Mouse (Mus musculus) neural tube, embryonic 12.5 days (tissue): ENCODE measurements around the gene Rhobtb1. TPM values are rescaled to one million over a fixed set of nuclear protein-coding genes. Genes with fewer than 3 reads are reported as not detected.

Source experiments
- ATAC-seq: fragments of 200-750 bp; cut with Nextera tagmentation; 2 replicates; pipeline ENCODE4 v1.8.0; 2017; ENCODE audit warnings: low read depth, mild to moderate bottlenecking, moderate TSS enrichment, moderate library complexity; ENCODE audit not compliant: low FRiP score
- H3K27ac ChIP-seq: fragments of 300-500 bp; sonication (generic); 2 replicates; pipeline ENCODE4 v1.5.1; 2016
- H3K27me3 ChIP-seq: fragments of 300-500 bp; sonication (generic); replicated peaks from 2 replicates; pipeline ENCODE4 v1.6.1; 2016; ENCODE audit warnings: mild to moderate bottlenecking
- H3K36me3 ChIP-seq: fragments of 300-500 bp; sonication (generic); 2 replicates; pipeline ENCODE4 v1.6.1; 2016; ENCODE audit warnings: mild to moderate bottlenecking
- H3K4me1 ChIP-seq: fragments of 300-500 bp; sonication (generic); 2 replicates; pipeline ENCODE4 v1.6.1; 2016
- H3K4me2 ChIP-seq: fragments of 300-500 bp; sonication (generic); replicated peaks from 2 replicates; pipeline ENCODE4 v1.6.1; 2016; ENCODE audit warnings: mild to moderate bottlenecking
- H3K4me3 ChIP-seq: fragments of 300-500 bp; sonication (generic); 2 replicates; pipeline ENCODE4 v1.5.1; 2016
- H3K9ac ChIP-seq: fragments of 300-500 bp; sonication (generic); 2 replicates; pipeline ENCODE4 v1.6.1; 2016; ENCODE audit warnings: mild to moderate bottlenecking
- H3K9me3 ChIP-seq: fragments of 300-500 bp; sonication (generic); 2 replicates; pipeline ENCODE4 v1.6.1; 2016; ENCODE audit warnings: mild to moderate bottlenecking
- WGBS: fragments of 180-500 bp; shearing (Covaris S2); methylation state at CpG from one replicate; pipeline ENCODE4 v1.1.7; 2016; 5-methylcytosine and 5-hydroxymethylcytosine counted together
- polyA plus RNA-seq: library from polyadenylated mRNA; unstranded; fragments of >200 nt; fragmentation: Nextera tagmentation; extraction: Ambion mirVana; gene quantifications from 2 replicates; pipeline ENCODE4 v1.2.1, GENCODE M21; 2016

The Rhobtb1 gene
- polyA plus RNA-seq, 1 experiment from 2014 or later, result 16.0 TPM

GRCm38 (mm10) chr10:69304819-69305218 lies 153.6 kb downstream of the Rhobtb1 start:
- H3K9ac ChIP-seq, result no peak overlapping the region
- no peaks in the 10 kb centered on the region for H3K4me1 ChIP-seq
- no peaks in the 10 kb centered on the region for H3K9me3 ChIP-seq
- no peak overlapping the region for H3K4me3 ChIP-seq
- no peaks in the 10 kb centered on the region for H3K36me3 ChIP-seq
- no peak for ATAC-seq
- H3K27ac ChIP-seq, result no peak overlapping the region
- 83% methylated on average over 3 of the region's 3 CpGs for WGBS
- no peaks in the 10 kb centered on the region for H3K27me3 ChIP-seq
- no peak overlapping the region for H3K4me2 ChIP-seq

GRCm38 (mm10) chr10:69305600-69305999 lies 154.4 kb downstream of the Rhobtb1 start:
- no peak overlapping the region for H3K9ac ChIP-seq

GRCm38 (mm10) chr10:69306205-69306604 lies 155.0 kb downstream of the Rhobtb1 start:
- no peak overlapping the region for H3K9ac ChIP-seq
- H3K27ac ChIP-seq, result no peak overlapping the region
- no peaks in the 10 kb centered on the region for H3K36me3 ChIP-seq
- no peak overlapping the region for H3K4me2 ChIP-seq
- H3K9me3 ChIP-seq, result no peaks in the 10 kb centered on the region
- H3K4me3 ChIP-seq, result no peak overlapping the region
- ATAC-seq, result no peak
- no peaks in the 10 kb centered on the region for H3K4me1 ChIP-seq
- H3K27me3 ChIP-seq, result no peaks in the 10 kb centered on the region
- 65% methylated on average over 14 of the region's 14 CpGs for WGBS

More at GRCm38 (mm10) chr10:69305600-69305999, 154.4 kb downstream of the Rhobtb1 start:
- Histone ChIP-seq H3K4me2 (no peak overlapping the region), H3K4me3 (no peak overlapping the region), H3K27me3 (no peaks in the 10 kb centered on the region), H3K4me1 (no peaks in the 10 kb centered on the region), H3K27ac (no peak overlapping the region), H3K36me3 (no peaks in the 10 kb centered on the region), H3K9me3 (no peaks in the 10 kb centered on the region)
- WGBS, result 34% methylated on average over 7 of the region's 7 CpGs
- no peak for ATAC-seq

DNA sequence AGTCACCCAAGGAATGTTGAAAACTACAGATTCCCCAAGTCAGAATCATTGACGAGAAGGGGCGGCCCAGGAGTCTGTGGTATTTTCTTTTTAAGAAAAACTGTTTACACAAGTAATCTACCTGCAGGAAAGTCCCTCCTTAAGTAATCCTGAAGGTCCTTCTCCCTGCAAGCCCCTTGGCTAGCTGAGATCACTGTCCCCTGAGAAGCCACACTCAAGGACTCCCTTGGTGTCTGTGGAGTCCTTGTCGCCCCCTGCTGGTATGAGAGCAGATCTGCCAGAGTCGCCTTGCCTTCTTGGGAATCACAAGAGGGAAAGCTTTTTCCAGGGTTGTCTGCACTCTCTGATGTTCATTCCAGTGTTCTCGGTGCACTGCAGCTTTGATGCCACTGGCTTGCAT lies 155.8 kb downstream of the Rhobtb1 start:
- Histone ChIP-seq H3K36me3 (no peaks in the 10 kb centered on the region), H3K9me3 (no peaks in the 10 kb centered on the region), H3K4me3 (no peak overlapping the region), H3K27me3 (no peaks in the 10 kb centered on the region), H3K4me1 (no peaks in the 10 kb centered on the region), H3K4me2 (no peak overlapping the region), H3K27ac (no peak overlapping the region), H3K9ac (no peak overlapping the region)
- WGBS, result 55% methylated on average over 5 of the region's 5 CpGs
- no peak for ATAC-seq

DNA sequence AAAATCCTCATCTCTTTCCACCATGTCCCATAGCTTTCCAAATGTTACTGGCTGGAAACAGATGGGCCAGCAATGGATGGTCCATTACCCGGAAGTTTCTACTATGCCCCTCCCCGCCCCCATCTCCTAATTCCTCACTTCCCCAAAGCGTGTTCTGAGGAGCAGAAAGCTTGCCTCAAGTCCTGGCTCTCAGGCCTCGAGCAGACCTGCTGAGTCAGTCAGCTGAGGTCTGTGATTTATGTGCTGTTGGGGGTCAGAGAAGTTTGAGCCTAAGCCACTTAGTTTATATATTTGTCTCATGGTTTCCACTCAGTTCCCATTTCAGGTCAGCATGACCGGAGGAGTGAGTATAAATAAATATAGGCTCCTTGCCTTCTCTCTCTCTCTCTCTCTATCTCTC lies 157.9 kb downstream of the Rhobtb1 start:
- Histone ChIP-seq H3K9me3 (no peaks in the 10 kb centered on the region), H3K4me3 (no peak overlapping the region), H3K27me3 (no peaks in the 10 kb centered on the region), H3K9ac (no peak overlapping the region), H3K4me2 (no peak overlapping the region), H3K36me3 (no peaks in the 10 kb centered on the region), H3K4me1 (no peaks in the 10 kb centered on the region), H3K27ac (no peak overlapping the region)
- WGBS, result 65% methylated on average over 5 of the region's 5 CpGs
- no peak for ATAC-seq

- Histone ChIP-seq H3K4me2 (no peak overlapping the region), H3K9ac (no peak overlapping the region), H3K27me3 (no peaks in the 10 kb centered on the region), H3K4me3 (no peak overlapping the region), H3K4me1 (no peaks in the 10 kb centered on the region), H3K27ac (no peak overlapping the region), H3K9me3 (no peaks in the 10 kb centered on the region), H3K36me3 (no peaks in the 10 kb centered on the region)
- ATAC-seq, result no peak
- WGBS, result 64% methylated on average over 16 of the region's 16 CpGs
Measured at GRCm38 (mm10) chr10:69311867-69312266, 160.6 kb downstream of the Rhobtb1 start.

DNA sequence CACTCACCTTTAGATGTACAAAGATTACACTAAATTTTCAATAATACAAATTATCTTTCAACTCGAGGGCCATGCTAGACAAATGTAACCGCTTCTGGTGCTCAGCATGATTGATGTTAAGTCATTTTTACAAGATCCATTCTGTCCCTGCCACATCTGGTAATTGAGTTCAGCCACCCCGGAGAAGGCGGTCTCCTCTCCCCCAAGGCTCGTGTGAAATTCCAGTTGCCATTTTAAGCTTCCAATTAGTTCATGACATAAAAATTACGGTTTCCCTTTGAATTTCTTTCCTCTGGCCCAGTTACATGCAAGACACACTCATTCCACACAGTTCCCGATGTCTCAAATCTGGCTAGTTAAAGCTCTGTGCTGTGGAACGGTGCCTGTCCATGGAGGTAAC lies 162.7 kb downstream of the Rhobtb1 start:
- WGBS, result 67% methylated on average over 8 of the region's 8 CpGs

DNA sequence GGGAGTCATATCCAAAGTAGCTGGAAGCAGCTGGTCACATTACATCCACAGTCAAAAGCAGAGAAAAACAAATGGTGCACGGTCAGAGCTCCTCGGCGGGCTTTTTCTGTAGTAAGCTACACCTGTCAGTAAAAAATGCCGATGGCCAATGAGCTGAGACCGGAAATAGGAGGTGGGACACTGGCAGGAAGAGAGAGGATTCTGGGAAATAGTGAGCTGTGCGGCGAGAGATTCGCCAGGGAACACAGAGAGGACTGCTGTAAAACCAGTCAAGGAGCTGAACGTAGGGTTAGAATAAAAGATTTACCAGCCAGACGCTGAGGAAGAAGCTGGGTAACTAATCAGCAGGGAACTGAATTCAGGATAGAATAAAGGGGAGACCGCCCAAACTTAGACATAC lies 167.3 kb downstream of the Rhobtb1 start:
- 85% methylated on average over 11 of the region's 11 CpGs for WGBS
- no peaks in the 10 kb centered on the region for H3K4me1 ChIP-seq
- H3K4me2 ChIP-seq, result no peak overlapping the region
- H3K27me3 ChIP-seq, result no peaks in the 10 kb centered on the region
- H3K27ac ChIP-seq, result no peak overlapping the region
- H3K4me3 ChIP-seq, result no peak overlapping the region
- ATAC-seq, result no peak
- no peak overlapping the region for H3K9ac ChIP-seq
- H3K36me3 ChIP-seq, result no peaks in the 10 kb centered on the region
- H3K9me3 ChIP-seq, result no peaks in the 10 kb centered on the region

More for the DNA sequence above, 162.7 kb downstream of the Rhobtb1 start:
- no peak for ATAC-seq
- Histone ChIP-seq H3K27me3 (no peaks in the 10 kb centered on the region), H3K4me3 (no peak overlapping the region), H3K36me3 (no peaks in the 10 kb centered on the region), H3K9ac (no peak overlapping the region), H3K4me1 (no peaks in the 10 kb centered on the region), H3K9me3 (no peaks in the 10 kb centered on the region), H3K27ac (no peak overlapping the region), H3K4me2 (no peak overlapping the region)

DNA sequence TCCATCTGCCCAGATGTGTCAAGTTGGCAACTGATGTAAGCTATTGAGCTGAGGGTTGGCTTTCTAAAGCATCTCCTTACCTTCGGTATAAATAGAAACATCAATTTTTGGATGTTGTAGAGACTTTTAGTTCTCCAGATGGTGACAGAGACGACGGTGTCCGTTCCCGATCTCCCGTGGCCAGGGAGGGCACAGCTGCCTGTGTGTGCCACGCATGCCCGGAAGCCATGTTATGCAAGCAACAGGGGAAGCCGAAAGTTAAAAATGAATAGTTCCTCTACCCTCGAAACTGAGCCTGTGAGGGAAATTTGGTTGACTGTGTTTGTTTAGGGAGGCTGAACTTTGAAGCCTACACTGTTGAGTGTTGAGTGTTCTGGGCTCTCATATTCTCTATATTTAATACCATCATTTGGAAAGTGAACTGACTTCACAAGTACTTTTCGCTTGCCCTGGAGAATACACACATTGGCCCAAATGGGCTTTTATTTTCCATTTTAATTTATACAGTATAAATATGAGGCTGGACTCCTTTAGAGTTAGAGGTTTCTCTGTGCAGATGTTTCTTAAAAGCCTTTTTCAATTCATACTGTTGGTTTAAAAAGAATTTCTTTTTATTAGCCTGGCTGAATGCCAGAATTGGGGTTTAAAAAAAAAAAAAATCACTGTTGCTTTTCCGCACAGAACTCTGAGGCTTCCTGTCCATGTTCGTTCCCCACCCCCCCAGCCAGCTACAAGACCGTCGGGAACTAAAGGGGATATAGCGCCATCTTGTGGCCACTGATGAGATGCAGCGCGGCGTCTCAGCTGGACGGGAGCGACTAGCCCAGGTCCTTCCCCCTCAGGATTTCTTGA lies 169.7 kb downstream of the Rhobtb1 start:
- H3K4me2 ChIP-seq, result no peak overlapping the region
- no peaks in the 10 kb centered on the region for H3K4me1 ChIP-seq
- 46% methylated on average over 21 of the region's 21 CpGs for WGBS
- no peak overlapping the region for H3K9ac ChIP-seq
- no peak overlapping the region for H3K4me3 ChIP-seq
- H3K9me3 ChIP-seq, result no peaks in the 10 kb centered on the region
- H3K36me3 ChIP-seq, result no peaks in the 10 kb centered on the region
- no peaks in the 10 kb centered on the region for H3K27me3 ChIP-seq
- peak; percentile 71 for ATAC-seq
- H3K27ac ChIP-seq, result no peak overlapping the region

DNA sequence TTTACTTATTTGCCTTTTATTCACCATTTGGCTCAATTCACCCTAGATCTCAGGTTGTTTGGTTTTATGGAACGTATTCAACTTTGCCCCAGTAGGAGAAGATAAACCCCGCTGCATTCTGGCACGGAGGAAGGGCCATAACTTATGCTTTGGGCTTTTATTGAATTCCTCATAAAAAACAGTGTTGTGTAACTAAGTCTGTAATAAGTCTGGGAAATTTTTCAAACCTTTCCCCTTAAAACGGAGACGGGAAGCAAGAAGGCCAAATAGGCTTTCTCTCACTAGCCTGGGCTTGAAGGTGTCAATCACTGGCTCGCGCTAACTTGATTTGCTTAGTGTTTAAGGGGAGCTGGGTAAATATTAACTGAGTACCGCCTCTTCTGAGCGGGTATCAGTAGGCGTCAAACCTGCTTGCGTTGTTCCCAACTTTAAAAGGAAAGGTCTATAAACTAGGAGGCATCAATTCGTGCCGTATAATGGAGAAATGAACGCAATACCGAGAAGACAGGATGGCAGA lies 170.3 kb downstream of the Rhobtb1 start:
- WGBS, result 46% methylated on average over 15 of the region's 15 CpGs
- no peak overlapping the region for H3K9ac ChIP-seq
- no peaks in the 10 kb centered on the region for H3K4me1 ChIP-seq
- H3K9me3 ChIP-seq, result no peaks in the 10 kb centered on the region
- no peaks in the 10 kb centered on the region for H3K36me3 ChIP-seq
- no peaks in the 10 kb centered on the region for H3K27me3 ChIP-seq
- no peak overlapping the region for H3K4me2 ChIP-seq
- no peak for ATAC-seq
- H3K27ac ChIP-seq, result no peak overlapping the region
- H3K4me3 ChIP-seq, result no peak overlapping the region

GRCm38 (mm10) chr10:69323986-69324385 lies 172.8 kb downstream of the Rhobtb1 start:
- no peak overlapping the region for H3K4me3 ChIP-seq
- no peaks in the 10 kb centered on the region for H3K27me3 ChIP-seq
- H3K9ac ChIP-seq, result no peak overlapping the region
- no peak overlapping the region for H3K27ac ChIP-seq
- WGBS, result 82% methylated on average over 13 of the region's 13 CpGs
- H3K36me3 ChIP-seq, result no peaks in the 10 kb centered on the region
- no peaks in the 10 kb centered on the region for H3K4me1 ChIP-seq
- H3K4me2 ChIP-seq, result no peak overlapping the region
- no peak for ATAC-seq
- no peaks in the 10 kb centered on the region for H3K9me3 ChIP-seq

GRCm38 (mm10) chr10:69324816-69325215 lies 173.6 kb downstream of the Rhobtb1 start:
- Histone ChIP-seq H3K9ac (no peak overlapping the region), H3K27ac (no peak overlapping the region), H3K4me2 (no peak overlapping the region), H3K4me3 (no peak overlapping the region), H3K9me3 (no peaks in the 10 kb centered on the region), H3K27me3 (no peaks in the 10 kb centered on the region), H3K4me1 (no peaks in the 10 kb centered on the region), H3K36me3 (no peaks in the 10 kb centered on the region)
- 88% methylated on average over 7 of the region's 7 CpGs for WGBS
- no peak for ATAC-seq

- no peak overlapping the region for H3K4me2 ChIP-seq
- no peak overlapping the region for H3K9ac ChIP-seq
- H3K36me3 ChIP-seq, result no peaks in the 10 kb centered on the region
- no peaks in the 10 kb centered on the region for H3K27me3 ChIP-seq
- no peak overlapping the region for H3K27ac ChIP-seq
- WGBS, result 88% methylated on average over 3 of the region's 3 CpGs
- no peaks in the 10 kb centered on the region for H3K9me3 ChIP-seq
- no peak overlapping the region for H3K4me3 ChIP-seq
- ATAC-seq, result no peak
- no peaks in the 10 kb centered on the region for H3K4me1 ChIP-seq
Measured at GRCm38 (mm10) chr10:69326433-69326832, 175.2 kb downstream of the Rhobtb1 start.
